Mouse (Mus musculus) kidney, adult 2 months (tissue): ENCODE measurements at regions not wholly inside any gene's neighbourhood (a gene's known extent, or its start where the extent isn't known, plus 50 kb on each side); places are given as distances from the start of the nearest gene placed in this dataset.

ENCODE experiments used
- CTCF ChIP-seq: fragments of 200-500 bp; conservative IDR thresholded peaks from 2 replicates; pipeline ENCODE4 v1.5.1; 2011; ENCODE audit warnings: low read depth, mild to moderate bottlenecking, control low read depth, low read length, moderate library complexity, mixed read lengths; ENCODE audit not compliant: insufficient read depth, insufficient read length
- POLR2A ChIP-seq: fragments of 200-500 bp; IDR thresholded peaks from one replicate; pipeline ENCODE4 v1.6.1; 2011; ENCODE audit warnings: low read depth, low read length, control low read depth

GRCm38 (mm10) chr1:105093875-105094274 is 262.6 kb downstream of the Rnf152 start:
- no peak for TF ChIP-seq CTCF
- TF ChIP-seq POLR2A = no peak
